Mouse (Mus musculus): ENCODE measurements around the gene Pdcd11. TPM values are rescaled to one million over a fixed set of nuclear protein-coding genes. Genes with fewer than 3 reads are reported as not detected.

Pdcd11 gene
- polyA plus RNA-seq, 2 experiments: 11.1 to 20.8 TPM

GRCm38 (mm10) chr19:47065860-47066259, 24.7 kb upstream of the Pdcd11 start:
- no peak overlapping the region for H3K9ac ChIP-seq (ENCODE audit: low read depth, low read length, severe bottlenecking)
- no peak overlapping the region for H3K27ac ChIP-seq (replicated peaks; ENCODE audit: low read depth, low read length)
- H3K4me3 ChIP-seq (replicated peaks; ENCODE audit: low read length): no peak overlapping the region
- H3K4me2 ChIP-seq (replicated peaks; ENCODE audit: low read depth, low read length, severe bottlenecking): no peak overlapping the region
- ATAC-seq (ENCODE audit: low FRiP score, low read depth) (no peak), DNase-seq (ENCODE audit: low spot score) (no peak)
- TF ChIP-seq POLR2A (IDR thresholded peaks at IDR 0.05; ENCODE audit: borderline replicate concordance, extremely low read depth, insufficient read depth, insufficient read length): no peak
- peaks cover 7% of the 10 kb centered on the region; the same call in 1 of the 2 replicates for H3K4me1 ChIP-seq (ENCODE audit: control insufficient read depth, insufficient read depth, low read length)
- H3K9me3 ChIP-seq (ENCODE audit: control insufficient read depth, low read length): no peaks in the 10 kb centered on the region
- 94% methylated on average over 3 of the region's 3 CpGs for WGBS
- peaks cover 1% of the 10 kb centered on the region; the same call in 1 of the 2 replicates for H3K36me3 ChIP-seq (ENCODE audit: control insufficient read depth, insufficient read depth, low read length)
- no peaks in the 10 kb centered on the region for H3K27me3 ChIP-seq (ENCODE audit: control insufficient read depth, insufficient read depth, low read length)

- Histone ChIP-seq H3K27me3 (ENCODE audit: control insufficient read depth, insufficient read depth, low read length) (no peaks in the 10 kb centered on the region), H3K4me3 (replicated peaks; ENCODE audit: low read length) (peak within 1 kb of the TSS; percentile 98), H3K9ac (ENCODE audit: low read depth, low read length, severe bottlenecking) (peak within 1 kb of the TSS; percentile 90), H3K4me1 (ENCODE audit: control insufficient read depth, insufficient read depth, low read length) (peaks cover 7% of the 10 kb centered on the region; the same call in 1 of the 2 replicates), H3K36me3 (ENCODE audit: control insufficient read depth, insufficient read depth, low read length) (peaks cover 16% of the 10 kb centered on the region), H3K9me3 (ENCODE audit: control insufficient read depth, low read length) (no peaks in the 10 kb centered on the region), H3K4me2 (replicated peaks; ENCODE audit: low read depth, low read length, severe bottlenecking) (peak within 1 kb of the TSS; percentile 55), H3K27ac (replicated peaks; ENCODE audit: low read depth, low read length) (peak within 1 kb of the TSS; percentile 77)
- WGBS: 9% methylated on average over 49 of the region's 49 CpGs
- DNase-seq (ENCODE audit: low spot score) (peak; percentile 93), ATAC-seq (ENCODE audit: low FRiP score, low read depth) (peak; percentile 85)
- TF ChIP-seq POLR2A (IDR thresholded peaks at IDR 0.05; ENCODE audit: borderline replicate concordance, extremely low read depth, insufficient read depth, insufficient read length): peak; percentile 97; the same call in 1 of the 2 replicates
Observed at GRCm38 (mm10) chr19:47067096-47067882, 23.3 kb upstream of the Pdcd11 start, which contains the start of gene Taf5. Taf5 (plus strand) TSS chr19:47067746.

GRCm38 (mm10) chr19:47067924-47068611, 22.5 kb upstream of the Pdcd11 start:
- H3K27ac ChIP-seq (replicated peaks; ENCODE audit: low read depth, low read length): peak overlapping the region; percentile 77
- H3K4me2 ChIP-seq (replicated peaks; ENCODE audit: low read depth, low read length, severe bottlenecking): peak overlapping the region; percentile 55
- peak overlapping the region; percentile 90 for H3K9ac ChIP-seq (ENCODE audit: low read depth, low read length, severe bottlenecking)
- H3K4me1 ChIP-seq (ENCODE audit: control insufficient read depth, insufficient read depth, low read length): peaks cover 7% of the 10 kb centered on the region; the same call in 1 of the 2 replicates
- H3K36me3 ChIP-seq (ENCODE audit: control insufficient read depth, insufficient read depth, low read length): peaks cover 22% of the 10 kb centered on the region
- peak overlapping the region; percentile 98 for H3K4me3 ChIP-seq (replicated peaks; ENCODE audit: low read length)
- DNase-seq (ENCODE audit: low spot score): peak; percentile 85
- H3K9me3 ChIP-seq (ENCODE audit: control insufficient read depth, low read length): no peaks in the 10 kb centered on the region
- peak; percentile 88 for ATAC-seq (ENCODE audit: low FRiP score, low read depth)
- TF ChIP-seq POLR2A (IDR thresholded peaks at IDR 0.05; ENCODE audit: borderline replicate concordance, extremely low read depth, insufficient read depth, insufficient read length): no peak
- under 1% methylated on average over 61 of the region's 72 CpGs for WGBS
- H3K27me3 ChIP-seq (ENCODE audit: control insufficient read depth, insufficient read depth, low read length): no peaks in the 10 kb centered on the region

- no peak for TF ChIP-seq POLR2A (IDR thresholded peaks at IDR 0.05; ENCODE audit: borderline replicate concordance, extremely low read depth, insufficient read depth, insufficient read length)
- Histone ChIP-seq H3K4me2 (replicated peaks; ENCODE audit: low read depth, low read length, severe bottlenecking) (no peak overlapping the region), H3K9ac (ENCODE audit: low read depth, low read length, severe bottlenecking) (no peak overlapping the region), H3K27ac (replicated peaks; ENCODE audit: low read depth, low read length) (no peak overlapping the region), H3K4me1 (ENCODE audit: control insufficient read depth, insufficient read depth, low read length) (peaks cover 10% of the 10 kb centered on the region), H3K27me3 (ENCODE audit: control insufficient read depth, insufficient read depth, low read length) (no peaks in the 10 kb centered on the region), H3K36me3 (ENCODE audit: control insufficient read depth, insufficient read depth, low read length) (peaks cover 44% of the 10 kb centered on the region), H3K9me3 (ENCODE audit: control insufficient read depth, low read length) (no peaks in the 10 kb centered on the region), H3K4me3 (replicated peaks; ENCODE audit: low read length) (no peak overlapping the region)
- DNase-seq (ENCODE audit: low spot score) (no peak), ATAC-seq (ENCODE audit: low FRiP score, low read depth) (no peak)
- 79% methylated on average over 3 of the region's 3 CpGs for WGBS
Observed at GRCm38 (mm10) chr19:47088226-47088625, 2.3 kb upstream of the Pdcd11 start.

- DNase-seq (ENCODE audit: low spot score) (no peak), ATAC-seq (ENCODE audit: low FRiP score, low read depth) (peak; percentile 62)
- H3K27ac ChIP-seq (replicated peaks; ENCODE audit: low read depth, low read length): peak overlapping the region; percentile 79
- peak overlapping the region; percentile 91 for H3K4me2 ChIP-seq (replicated peaks; ENCODE audit: low read depth, low read length, severe bottlenecking)
- H3K4me1 ChIP-seq (ENCODE audit: control insufficient read depth, insufficient read depth, low read length): peaks cover 10% of the 10 kb centered on the region
- peaks cover 39% of the 10 kb centered on the region for H3K36me3 ChIP-seq (ENCODE audit: control insufficient read depth, insufficient read depth, low read length)
- peak overlapping the region; percentile 94 for H3K4me3 ChIP-seq (replicated peaks; ENCODE audit: low read length)
- no peaks in the 10 kb centered on the region for H3K9me3 ChIP-seq (ENCODE audit: control insufficient read depth, low read length)
- no peak for TF ChIP-seq POLR2A (IDR thresholded peaks at IDR 0.05; ENCODE audit: borderline replicate concordance, extremely low read depth, insufficient read depth, insufficient read length)
- H3K27me3 ChIP-seq (ENCODE audit: control insufficient read depth, insufficient read depth, low read length): no peaks in the 10 kb centered on the region
- peak overlapping the region; percentile 93 for H3K9ac ChIP-seq (ENCODE audit: low read depth, low read length, severe bottlenecking)
- WGBS: 2% methylated on average over 35 of the region's 36 CpGs
Observed at GRCm38 (mm10) chr19:47089718-47090525, 646 bp upstream of the Pdcd11 start.
